Mouse (Mus musculus) embryo, embryonic 10 days (tissue): Measurements from ENCODE around the gene Fbxl4.
"Not testable (repeated sequence)": the region's sequence is repeated elsewhere in the genome, so short reads cannot be mapped to it uniquely, and the experiment has no call there.

Experiments
- DNase-seq: peaks from one replicate; pipeline ENCODE4 v3.0.0-alpha.2; 2015; ENCODE audit warnings: low spot score

Gene Fbxl4

DNA sequence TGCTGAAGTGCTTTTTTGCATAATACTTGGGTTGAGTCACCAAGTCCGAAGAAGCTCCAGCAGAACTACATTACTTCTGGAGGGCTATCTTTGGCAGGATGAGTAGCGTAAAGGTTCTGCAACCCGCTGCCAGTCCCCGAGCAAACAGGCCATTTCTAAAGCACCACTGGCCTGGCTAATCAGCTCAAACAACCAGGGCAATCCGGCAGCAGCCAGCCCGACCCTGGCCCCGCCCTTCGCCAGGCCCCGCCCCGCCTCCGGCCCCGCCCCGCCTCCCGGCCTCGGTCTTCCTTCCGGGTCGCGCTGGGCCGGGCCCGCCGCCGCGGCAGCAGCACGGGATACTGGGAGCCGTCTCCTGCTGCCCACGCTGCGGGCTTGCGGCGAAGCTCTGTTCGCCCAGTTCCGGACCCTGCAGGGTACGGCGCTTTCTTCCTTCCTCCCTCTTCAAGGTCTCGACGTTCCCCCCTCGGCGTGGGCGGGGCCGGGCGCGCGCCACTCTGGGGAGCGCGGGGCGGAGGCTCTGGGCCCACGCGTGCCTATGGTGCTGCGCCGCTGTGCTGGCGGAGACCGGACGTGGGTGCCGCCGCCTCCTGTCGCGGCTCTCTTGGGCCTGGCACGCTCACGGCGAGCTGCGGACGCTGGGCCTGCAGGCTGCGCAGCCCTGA lies at the start of gene Fbxl4:
Gene Fbxl4, plus strand, starts transcription at position 278 of the 665 bp plus-strand sequence.
- peak; percentile 82 for DNase-seq

DNA sequence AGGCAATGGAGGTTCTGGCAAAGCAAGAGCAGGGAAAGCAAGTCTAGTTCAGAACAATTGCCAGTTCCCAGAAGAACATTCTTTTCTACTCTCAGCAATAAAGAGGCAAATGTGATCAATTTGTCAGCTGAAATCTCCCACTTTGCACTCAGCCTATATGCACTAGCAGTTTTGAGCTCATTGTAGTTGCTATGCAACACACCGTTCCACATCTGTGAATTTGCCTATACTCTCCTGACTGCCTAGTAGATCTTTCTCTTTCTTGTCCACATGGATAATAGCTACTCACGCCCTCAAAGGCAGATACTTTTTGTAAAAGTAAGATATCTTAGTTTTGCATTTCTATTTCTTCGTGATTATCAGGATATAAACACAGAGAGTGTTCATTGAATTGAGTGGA lies 42.8 kb upstream of the Fbxl4 start:
- no peak for DNase-seq

- no peak for DNase-seq
These were observed 14.3 kb upstream of the Fbxl4 start for GRCm38 (mm10) chr4:22342816-22343573.

DNA sequence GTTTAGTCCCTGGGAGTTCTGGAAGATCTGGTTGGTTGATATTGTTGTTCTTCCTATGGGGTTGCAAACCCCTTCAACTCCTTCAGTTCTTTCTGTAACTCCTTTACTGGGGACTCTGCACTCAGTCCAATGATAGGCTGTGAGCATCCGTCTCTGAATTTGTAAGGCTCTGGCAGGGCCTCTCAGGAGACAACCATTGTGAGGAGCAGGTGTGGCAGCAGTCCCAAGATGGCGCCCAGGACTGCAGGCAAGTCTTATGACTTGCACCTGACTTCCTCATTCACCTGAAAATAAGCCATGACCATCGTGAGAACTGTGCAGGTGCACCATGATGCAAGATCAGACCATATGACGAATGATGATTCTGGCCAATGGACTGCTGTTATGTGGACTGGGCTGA lies 8.3 kb upstream of the Fbxl4 start:
- DNase-seq = not testable (repeated sequence)

DNA sequence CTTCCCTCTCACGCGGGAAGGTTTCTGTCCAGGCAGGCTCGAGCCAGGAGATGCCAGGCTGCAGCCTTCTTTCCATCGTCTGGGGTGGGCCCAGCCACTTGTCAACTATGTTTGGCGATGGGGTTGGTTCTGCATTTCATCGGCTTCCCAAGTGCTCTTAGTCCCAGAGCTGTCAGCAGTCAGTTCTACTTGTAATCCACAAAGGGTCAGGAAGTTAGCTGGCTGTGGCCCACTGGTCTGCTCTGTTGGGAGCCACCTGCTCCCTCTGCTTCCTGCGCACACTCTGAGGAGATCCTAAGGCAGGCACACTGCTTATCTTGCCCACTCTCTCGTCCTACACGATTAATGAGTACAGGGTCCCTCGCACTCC lies 573 bp downstream of the Fbxl4 start:
- DNase-seq = no peak

DNA sequence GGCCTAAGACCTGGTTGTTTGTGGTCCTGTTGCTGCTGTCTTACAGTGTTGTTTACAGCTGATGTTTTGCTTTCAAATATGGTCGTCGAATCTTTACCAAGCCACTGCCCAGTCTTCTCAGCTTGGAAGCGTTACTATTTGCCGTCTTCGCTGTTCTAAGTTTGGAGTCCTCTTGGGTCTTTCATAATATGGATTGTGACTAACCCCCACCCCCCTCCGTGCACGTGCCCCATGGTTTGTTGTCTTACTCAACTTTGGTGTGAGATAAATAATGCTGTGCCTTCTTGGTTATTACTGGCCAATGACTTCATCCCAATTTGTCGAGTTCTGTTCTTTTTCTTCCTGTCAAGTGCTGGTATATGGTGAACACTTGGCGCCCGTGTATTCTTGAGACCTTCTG lies 1.1 kb downstream of the Fbxl4 start:
- no peak for DNase-seq

DNA sequence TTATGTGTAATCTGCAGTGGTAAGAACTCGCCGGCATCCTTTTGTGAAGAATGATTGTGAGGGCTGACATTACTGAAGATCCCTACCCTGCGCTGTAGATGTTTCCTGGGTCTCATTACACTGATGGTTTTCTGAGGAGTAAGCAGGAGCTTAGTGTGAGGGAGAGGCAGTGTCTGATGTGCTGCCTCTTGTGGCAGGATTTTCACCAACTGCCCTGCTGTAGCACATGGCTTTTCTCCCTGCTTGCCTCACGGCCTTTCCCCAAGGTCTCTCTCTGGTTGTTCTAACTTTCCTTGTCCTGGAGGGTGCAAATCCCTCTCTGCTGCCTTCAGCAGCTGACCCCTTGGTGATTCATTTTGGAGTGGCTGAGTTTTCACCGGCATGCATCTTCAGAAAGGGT lies 10.0 kb downstream of the Fbxl4 start:
- DNase-seq = peak; percentile 46

DNA sequence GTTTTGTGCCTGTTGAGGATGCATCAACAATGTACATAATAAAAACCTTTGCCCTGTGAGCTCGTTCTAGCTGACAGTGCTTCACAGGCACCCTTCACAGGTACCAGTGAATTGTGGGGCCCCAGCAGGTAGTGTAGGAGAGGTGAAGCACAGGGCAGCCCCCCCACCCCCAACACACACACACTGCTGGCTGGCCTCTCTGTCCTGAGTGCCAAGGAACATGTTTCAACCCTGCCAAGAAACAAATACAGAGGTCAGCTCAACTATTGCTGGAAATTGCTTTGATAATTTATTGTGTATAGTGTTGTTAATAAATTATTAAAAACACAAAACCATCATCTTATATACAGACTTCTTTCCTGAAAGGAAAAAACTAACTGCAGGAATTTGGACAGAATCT lies 21.2 kb downstream of the Fbxl4 start:
- no peak for DNase-seq

DNA sequence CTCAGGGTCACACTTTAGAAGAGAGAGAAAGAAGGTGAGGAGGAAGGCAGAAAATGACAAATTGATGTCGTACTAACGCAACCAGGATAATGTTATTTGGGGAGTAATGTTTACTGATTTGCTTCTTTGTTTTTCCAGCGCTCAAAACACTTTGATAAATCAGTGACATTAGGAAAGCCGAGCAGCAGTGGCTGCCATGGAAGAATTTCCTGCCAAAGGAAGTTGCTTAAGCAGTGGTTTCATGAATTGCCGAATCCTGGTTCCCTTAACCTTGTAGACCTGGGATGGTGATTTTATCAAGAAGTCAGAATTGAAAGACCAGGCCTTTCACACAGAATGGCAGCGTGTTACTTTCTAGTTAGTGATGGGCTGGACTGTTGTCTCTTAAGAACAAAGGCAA lies 23.3 kb downstream of the Fbxl4 start:
- DNase-seq = no peak

DNA sequence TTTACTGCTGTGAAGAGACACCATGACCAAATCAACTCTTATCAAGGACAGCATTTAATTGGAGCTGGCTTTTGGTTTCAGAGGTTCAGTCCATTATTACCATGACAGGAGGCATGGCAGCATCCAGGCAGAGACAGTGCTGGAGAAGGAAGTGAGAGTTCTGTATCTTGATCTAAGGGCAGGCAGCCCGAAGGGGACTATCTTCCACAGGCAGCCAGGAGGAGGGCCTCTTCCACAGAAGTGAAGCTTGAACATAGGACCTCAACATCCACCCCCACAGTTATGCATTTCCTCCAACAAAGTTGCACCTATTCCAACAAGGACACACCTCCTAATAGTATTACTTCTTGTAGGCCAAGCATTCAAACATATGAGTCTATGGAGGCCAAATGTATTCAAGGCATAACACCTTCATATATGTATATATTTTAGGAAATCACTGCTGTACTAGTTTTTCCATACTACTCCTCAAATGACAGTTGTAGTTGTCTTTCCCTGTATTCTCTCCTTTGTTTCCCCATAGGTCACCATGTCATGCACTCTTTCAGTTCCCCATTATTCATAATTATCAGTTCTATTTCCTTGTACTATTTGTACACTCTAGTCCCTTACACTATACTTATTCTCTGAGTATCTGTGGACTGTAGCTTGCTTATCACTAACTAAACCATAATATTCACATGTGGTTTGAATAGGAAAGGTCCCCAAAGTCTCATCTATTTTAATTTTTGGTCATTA lies 26.4 kb downstream of the Fbxl4 start:
- no peak for DNase-seq

- DNase-seq = peak; percentile 60
These were observed 32.7 kb downstream of the Fbxl4 start for GRCm38 (mm10) chr4:22390045-22390444.

GRCm38 (mm10) chr4:22392777-22393473 lies 35.6 kb downstream of the Fbxl4 start:
- DNase-seq = no peak

- no peak for DNase-seq
These were observed 38.1 kb downstream of the Fbxl4 start for GRCm38 (mm10) chr4:22395404-22395803.

- no peak for DNase-seq
These were observed 39.2 kb downstream of the Fbxl4 start for GRCm38 (mm10) chr4:22396484-22397000.

DNA sequence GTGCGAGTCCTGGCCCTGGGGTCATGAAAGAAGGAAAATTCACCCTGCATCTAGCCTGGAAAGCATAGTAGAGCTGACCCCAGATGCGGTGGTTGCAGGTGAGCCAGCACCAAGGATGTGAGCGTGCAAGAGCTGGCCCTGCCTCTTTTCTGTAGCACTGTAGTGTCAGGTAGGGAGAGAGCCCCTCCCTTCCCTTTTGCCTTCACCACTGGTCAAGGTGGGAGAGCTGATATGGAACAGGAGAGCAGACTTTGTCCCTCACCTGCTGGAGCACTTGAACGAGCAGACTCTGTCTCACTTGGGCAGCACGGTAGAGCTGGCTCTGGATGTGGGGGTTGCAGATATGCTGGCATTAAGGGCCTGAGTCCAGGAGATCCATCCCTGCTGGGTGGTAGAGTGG lies 39.7 kb downstream of the Fbxl4 start:
- no peak for DNase-seq

DNA sequence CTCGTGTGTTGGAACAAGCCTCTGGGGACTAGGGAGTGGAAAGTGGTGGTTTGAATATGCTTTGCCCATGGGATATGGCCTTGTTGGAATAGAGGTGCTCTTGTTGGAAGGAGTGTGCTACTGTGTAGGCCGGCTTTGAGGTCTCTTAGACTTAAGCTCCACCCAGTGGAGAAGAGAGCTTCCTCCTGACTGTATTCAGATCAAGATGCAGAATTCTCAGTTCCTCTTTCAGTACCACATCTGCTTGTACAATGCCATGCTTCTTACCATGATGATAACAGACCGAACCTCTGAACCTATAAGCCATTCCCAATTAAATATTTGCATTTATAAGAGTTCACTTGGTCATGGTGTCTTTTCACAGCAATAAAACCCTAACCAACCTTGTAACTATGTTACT lies 44.7 kb downstream of the Fbxl4 start:
- DNase-seq = no peak

DNA sequence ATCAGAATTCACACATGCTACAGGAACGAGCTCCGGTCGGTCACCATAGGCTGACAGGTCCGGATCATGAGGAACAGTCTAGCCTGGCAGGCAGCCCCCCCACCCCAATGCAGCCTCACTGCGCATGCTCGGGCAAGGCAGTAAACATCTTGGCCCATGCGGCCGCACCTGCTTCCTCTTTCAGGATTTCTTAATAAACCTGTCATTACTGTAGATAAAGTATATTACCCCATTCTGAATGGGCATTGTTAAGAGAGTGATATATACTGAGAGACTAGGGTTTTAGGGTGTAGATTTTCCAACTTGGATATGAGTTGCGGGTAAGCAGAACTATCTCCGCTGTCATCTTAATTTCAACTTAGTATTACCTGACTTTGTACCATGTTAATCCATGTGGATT lies 45.6 kb downstream of the Fbxl4 start:
- no peak for DNase-seq

- no peak for DNase-seq
These were observed 63.3 kb downstream of the Fbxl4 start for GRCm38 (mm10) chr4:22420627-22421026.

DNA sequence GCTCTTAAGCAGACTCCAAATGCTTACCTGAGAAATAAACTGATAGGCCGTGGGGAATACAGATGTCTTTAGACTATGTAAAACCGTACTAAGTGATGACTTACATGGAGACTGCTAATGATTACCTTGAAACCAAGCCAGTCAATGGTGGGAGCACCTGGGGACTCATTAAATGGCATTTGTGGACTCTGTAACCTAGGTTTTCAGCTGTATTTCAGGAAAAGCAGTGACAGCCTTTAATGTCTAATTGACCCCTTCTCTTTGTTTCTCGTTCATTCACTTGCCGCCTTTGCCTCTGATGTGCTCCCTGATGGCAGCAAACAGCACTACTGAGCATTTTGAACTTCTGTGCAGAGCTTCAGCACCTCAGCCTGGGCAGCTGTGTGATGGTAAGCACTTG lies 65.1 kb downstream of the Fbxl4 start:
- DNase-seq = no peak

DNA sequence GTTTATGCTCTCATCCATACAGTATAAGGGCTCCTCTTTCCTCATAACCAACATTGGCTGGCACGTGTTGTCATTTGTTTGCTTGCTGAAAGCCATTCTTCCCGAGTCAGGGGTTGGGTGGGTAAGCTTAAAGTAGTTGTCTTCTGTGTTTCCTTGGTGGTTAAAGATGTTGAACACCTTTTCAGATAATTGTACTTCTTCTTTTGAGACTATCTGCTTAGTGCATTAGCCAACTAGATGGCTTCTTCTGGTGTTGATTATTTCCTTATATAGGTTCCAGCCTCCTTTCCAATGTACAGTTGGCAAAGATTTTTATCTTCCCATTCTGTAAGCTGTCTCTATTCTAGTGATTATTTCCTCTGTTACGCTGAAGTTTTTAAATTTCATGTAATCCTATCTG lies 70.8 kb downstream of the Fbxl4 start:
- no peak for DNase-seq

- no peak for DNase-seq
These were observed 112.2 kb downstream of the Fbxl4 start for GRCm38 (mm10) chr4:22469575-22469974.

GRCm38 (mm10) chr4:22476967-22477710 lies 119.8 kb downstream of the Fbxl4 start:
- DNase-seq = peak; percentile 85
